Mouse (Mus musculus) liver, embryonic 12.5 days (tissue): ENCODE measurements at regions not wholly inside any gene's neighbourhood (a gene's known extent, or its start where the extent isn't known, plus 50 kb on each side); places are given as distances from the start of the nearest gene placed in this dataset.
"Not testable (repeated sequence)": the region's sequence is repeated elsewhere in the genome, so short reads cannot be mapped to it uniquely, and the experiment has no call there.

ENCODE experiments used
- ATAC-seq: fragments of 200-750 bp; cut with Nextera tagmentation; 2 replicates; pipeline ENCODE4 v1.8.0; 2017; ENCODE audit warnings: moderate number of reproducible peaks, mild to moderate bottlenecking, moderate library complexity
- H3K27ac ChIP-seq: fragments of 300-500 bp; sonication (generic); 2 replicates; pipeline ENCODE4 v1.5.1; 2016; ENCODE audit warnings: mild to moderate bottlenecking
- H3K27me3 ChIP-seq: fragments of 300-500 bp; sonication (generic); replicated peaks from 2 replicates; pipeline ENCODE4 v1.6.1; 2016; ENCODE audit warnings: mild to moderate bottlenecking, moderate library complexity
- H3K36me3 ChIP-seq: fragments of 300-500 bp; sonication (generic); 2 replicates; pipeline ENCODE4 v1.6.1; 2016; ENCODE audit warnings: mild to moderate bottlenecking, moderate library complexity
- H3K4me1 ChIP-seq: fragments of 300-500 bp; sonication (generic); 2 replicates; pipeline ENCODE4 v1.6.1; 2016
- H3K4me2 ChIP-seq: fragments of 300-500 bp; sonication (generic); 2 replicates; pipeline ENCODE4 v1.6.1; 2016; ENCODE audit warnings: mild to moderate bottlenecking, moderate library complexity
- H3K4me3 ChIP-seq: fragments of 300-500 bp; sonication (generic); 2 replicates; pipeline ENCODE4 v1.5.1; 2016; ENCODE audit warnings: mild to moderate bottlenecking, moderate library complexity
- H3K9ac ChIP-seq: fragments of 300-500 bp; sonication (generic); 2 replicates; pipeline ENCODE4 v1.6.1; 2016; ENCODE audit warnings: mild to moderate bottlenecking, moderate library complexity
- H3K9me3 ChIP-seq: fragments of 300-500 bp; sonication (generic); replicated peaks from 2 replicates; pipeline ENCODE4 v1.6.1; 2016; ENCODE audit warnings: mild to moderate bottlenecking, moderate library complexity
- WGBS: fragments of 180-500 bp; shearing (Covaris S2); methylation state at CpG from one replicate; pipeline ENCODE4 v1.1.7; 2016; ENCODE audit not compliant: insufficient replicate concordance; 5-methylcytosine and 5-hydroxymethylcytosine counted together

GRCm38 (mm10) chr6:140218789-140219188 is 177.5 kb upstream of the Plcz1 start:
- peaks cover 4% of the 10 kb centered on the region; the same call in 1 of the 2 replicates for H3K9me3 ChIP-seq
- no peak overlapping the region for H3K4me3 ChIP-seq
- no peaks in the 10 kb centered on the region for H3K27me3 ChIP-seq
- no peak overlapping the region for H3K27ac ChIP-seq
- no peak overlapping the region for H3K9ac ChIP-seq
- H3K36me3 ChIP-seq: no peaks in the 10 kb centered on the region
- 74% methylated on average over 10 of the region's 10 CpGs for WGBS
- H3K4me1 ChIP-seq: no peaks in the 10 kb centered on the region
- H3K4me2 ChIP-seq: no peak overlapping the region
- ATAC-seq: no peak

GRCm38 (mm10) chr6:140212403-140212802 is 171.1 kb upstream of the Plcz1 start:
- ATAC-seq: no peak
- 50% methylated on average over 2 of the region's 2 CpGs for WGBS
- Histone ChIP-seq H3K4me1 (no peaks in the 10 kb centered on the region), H3K4me2 (no peak overlapping the region), H3K9ac (no peak overlapping the region), H3K27ac (no peak overlapping the region), H3K4me3 (no peak overlapping the region), H3K27me3 (no peaks in the 10 kb centered on the region), H3K9me3 (peaks cover 12% of the 10 kb centered on the region; the same call in 1 of the 2 replicates), H3K36me3 (no peaks in the 10 kb centered on the region)

GRCm38 (mm10) chr6:140210141-140210540 is 168.9 kb upstream of the Plcz1 start:
- Histone ChIP-seq H3K27me3 (no peaks in the 10 kb centered on the region), H3K36me3 (no peaks in the 10 kb centered on the region), H3K4me1 (no peaks in the 10 kb centered on the region), H3K27ac (no peak overlapping the region), H3K9ac (no peak overlapping the region), H3K4me3 (no peak overlapping the region), H3K4me2 (no peak overlapping the region), H3K9me3 (peaks cover 12% of the 10 kb centered on the region; the same call in 1 of the 2 replicates)
- no peak for ATAC-seq
- 78% methylated on average over 6 of the region's 6 CpGs for WGBS

GRCm38 (mm10) chr6:140209083-140209482 is 167.8 kb upstream of the Plcz1 start:
- no peak for ATAC-seq
- H3K4me2 ChIP-seq: no peak overlapping the region
- H3K36me3 ChIP-seq: no peaks in the 10 kb centered on the region
- WGBS: 76% methylated on average over 14 of the region's 14 CpGs
- H3K9me3 ChIP-seq: peaks cover 8% of the 10 kb centered on the region; the same call in 1 of the 2 replicates
- no peak overlapping the region for H3K27ac ChIP-seq
- no peak overlapping the region for H3K4me3 ChIP-seq
- H3K27me3 ChIP-seq: no peaks in the 10 kb centered on the region
- no peaks in the 10 kb centered on the region for H3K4me1 ChIP-seq
- no peak overlapping the region for H3K9ac ChIP-seq

GRCm38 (mm10) chr6:140208375-140208774 is 167.1 kb upstream of the Plcz1 start:
- Histone ChIP-seq H3K4me3 (no peak overlapping the region), H3K4me2 (no peak overlapping the region), H3K4me1 (no peaks in the 10 kb centered on the region), H3K27me3 (no peaks in the 10 kb centered on the region), H3K9ac (no peak overlapping the region), H3K27ac (no peak overlapping the region), H3K9me3 (peaks cover 8% of the 10 kb centered on the region; the same call in 1 of the 2 replicates), H3K36me3 (no peaks in the 10 kb centered on the region)
- WGBS: 58% methylated on average over 3 of the region's 3 CpGs
- no peak for ATAC-seq

GRCm38 (mm10) chr6:140206676-140207075 is 165.4 kb upstream of the Plcz1 start:
- H3K27me3 ChIP-seq, H3K4me2 ChIP-seq, ATAC-seq, H3K27ac ChIP-seq, H3K36me3 ChIP-seq, H3K4me1 ChIP-seq, H3K9me3 ChIP-seq, H3K4me3 ChIP-seq, H3K9ac ChIP-seq: not testable (repeated sequence)
- WGBS: 69% methylated on average over 11 of the region's 11 CpGs

- no peak for ATAC-seq
- Histone ChIP-seq H3K9ac (no peak overlapping the region), H3K4me3 (no peak overlapping the region), H3K9me3 (no peaks in the 10 kb centered on the region), H3K36me3 (no peaks in the 10 kb centered on the region), H3K27ac (no peak overlapping the region), H3K4me2 (no peak overlapping the region), H3K27me3 (no peaks in the 10 kb centered on the region), H3K4me1 (0 out of 2 replicates have a peak, but pooled peaks cover 5% of the 10 kb centered on the region)
- 50% methylated on average over 1 of the region's 1 CpGs for WGBS
Measured at GRCm38 (mm10) chr6:140201356-140201755, 160.1 kb upstream of the Plcz1 start.

GRCm38 (mm10) chr6:140200322-140200721 is 159.1 kb upstream of the Plcz1 start:
- ATAC-seq: no peak
- Histone ChIP-seq H3K27me3 (no peaks in the 10 kb centered on the region), H3K36me3 (no peaks in the 10 kb centered on the region), H3K27ac (no peak overlapping the region), H3K9ac (no peak overlapping the region), H3K9me3 (no peaks in the 10 kb centered on the region), H3K4me1 (0 out of 2 replicates have a peak, but pooled peaks cover 5% of the 10 kb centered on the region), H3K4me2 (no peak overlapping the region), H3K4me3 (no peak overlapping the region)
- 60% methylated on average over 5 of the region's 5 CpGs for WGBS

GRCm38 (mm10) chr6:140198036-140198435 is 156.8 kb upstream of the Plcz1 start:
- ATAC-seq: no peak
- no peaks in the 10 kb centered on the region for H3K27me3 ChIP-seq
- H3K9me3 ChIP-seq: no peaks in the 10 kb centered on the region
- no peak overlapping the region for H3K4me2 ChIP-seq
- WGBS: 64% methylated on average over 6 of the region's 6 CpGs
- no peak overlapping the region for H3K9ac ChIP-seq
- H3K4me3 ChIP-seq: no peak overlapping the region
- H3K27ac ChIP-seq: no peak overlapping the region
- 0 out of 2 replicates have a peak, but pooled peaks cover 5% of the 10 kb centered on the region for H3K4me1 ChIP-seq
- no peaks in the 10 kb centered on the region for H3K36me3 ChIP-seq

GRCm38 (mm10) chr6:140197113-140197675 is 155.9 kb upstream of the Plcz1 start:
- H3K9me3 ChIP-seq: no peaks in the 10 kb centered on the region
- no peak overlapping the region for H3K9ac ChIP-seq
- H3K27ac ChIP-seq: no peak overlapping the region
- no peaks in the 10 kb centered on the region for H3K36me3 ChIP-seq
- WGBS: 66% methylated on average over 8 of the region's 8 CpGs
- no peak for ATAC-seq
- 0 out of 2 replicates have a peak, but pooled peaks cover 5% of the 10 kb centered on the region for H3K4me1 ChIP-seq
- no peak overlapping the region for H3K4me2 ChIP-seq
- no peaks in the 10 kb centered on the region for H3K27me3 ChIP-seq
- no peak overlapping the region for H3K4me3 ChIP-seq

GRCm38 (mm10) chr6:140194276-140194675 is 153.0 kb upstream of the Plcz1 start:
- no peak overlapping the region for H3K9ac ChIP-seq
- H3K36me3 ChIP-seq: no peaks in the 10 kb centered on the region
- no peak for ATAC-seq
- no peak overlapping the region for H3K4me3 ChIP-seq
- no peaks in the 10 kb centered on the region for H3K9me3 ChIP-seq
- 0 out of 2 replicates have a peak, but pooled peaks cover 5% of the 10 kb centered on the region for H3K4me1 ChIP-seq
- 64% methylated on average over 2 of the region's 2 CpGs for WGBS
- H3K27me3 ChIP-seq: no peaks in the 10 kb centered on the region
- H3K4me2 ChIP-seq: no peak overlapping the region
- H3K27ac ChIP-seq: no peak overlapping the region

GRCm38 (mm10) chr6:140193084-140193939 is 152.1 kb upstream of the Plcz1 start:
- no peak overlapping the region for H3K9ac ChIP-seq
- H3K27me3 ChIP-seq: no peaks in the 10 kb centered on the region
- H3K4me2 ChIP-seq: no peak overlapping the region
- H3K36me3 ChIP-seq: no peaks in the 10 kb centered on the region
- H3K4me1 ChIP-seq: 0 out of 2 replicates have a peak, but pooled peaks cover 5% of the 10 kb centered on the region
- H3K9me3 ChIP-seq: no peaks in the 10 kb centered on the region
- H3K4me3 ChIP-seq: no peak overlapping the region
- no peak for ATAC-seq
- H3K27ac ChIP-seq: no peak overlapping the region
- 48% methylated on average over 9 of the region's 9 CpGs for WGBS
